Mouse (Mus musculus) thymus, adult 2 months (tissue): Measurements from ENCODE around the gene Mpzl2.

Experiments used
- CTCF ChIP-seq: fragments of 200-500 bp; IDR thresholded peaks from 2 replicates; pipeline ENCODE4 v1.5.1; 2012; ENCODE audit warnings: mild to moderate bottlenecking, control low read depth, low read length, moderate library complexity, borderline replicate concordance; ENCODE audit not compliant: control insufficient read depth, poor library complexity, insufficient read depth; ENCODE audit errors: extremely low read depth
- POLR2A ChIP-seq: fragments of 200-500 bp; IDR thresholded peaks from 2 replicates; pipeline ENCODE4 v1.6.1; 2012; ENCODE audit warnings: mild to moderate bottlenecking, low read length, control low read depth, moderate library complexity; ENCODE audit not compliant: control insufficient read depth, poor library complexity, insufficient read depth; ENCODE audit errors: extremely low read depth

GRCm38 (mm10) chr9:45048511-45048910 lies 8.9 kb downstream of the Mpzl2 start:
- TF ChIP-seq CTCF (no peak), POLR2A (no peak)
